Mouse (Mus musculus) heart, embryonic 14.5 days (tissue): Measurements from ENCODE around the gene Tldc2. TPM values are rescaled to one million over a fixed set of nuclear protein-coding genes. Genes with fewer than 3 reads are reported as not detected.

Experiments
- ATAC-seq: fragments of 200-750 bp; cut with Nextera tagmentation; 2 replicates; pipeline ENCODE4 v1.8.0; 2017; ENCODE audit warnings: low read depth, moderate TSS enrichment; ENCODE audit not compliant: insufficient number of reproducible peaks, insufficient read depth, low FRiP score
- H3K27ac ChIP-seq, 2 experiments: fragments of 200-500 bp in 1 of 2; fragments of 300-500 bp in 1 of 2; sonication (generic) in 1 of 2; replicated peaks in 1 of 2; 2 replicates each; pipeline ENCODE4 v1.5.1; 2012 to 2014; ENCODE audit warnings: low read depth in 2 of 2, low read length in 2 of 2, control low read depth in 1 of 2, mild to moderate bottlenecking in 1 of 2, mixed read lengths in 1 of 2; ENCODE audit not compliant: control insufficient read depth in 1 of 2, insufficient read depth in 1 of 2
- H3K27me3 ChIP-seq: fragments of 300-500 bp; sonication (generic); 2 replicates; pipeline ENCODE4 v1.6.1; 2014; ENCODE audit warnings: mild to moderate bottlenecking, low read length, control low read depth; ENCODE audit not compliant: control insufficient read depth, insufficient read depth
- H3K36me3 ChIP-seq: fragments of 300-500 bp; sonication (generic); 2 replicates; pipeline ENCODE4 v1.6.1; 2014; ENCODE audit warnings: mild to moderate bottlenecking, control low read depth, low read length, mixed read lengths; ENCODE audit not compliant: control insufficient read depth, insufficient read depth
- H3K4me1 ChIP-seq, 2 experiments: fragments of 200-500 bp in 1 of 2; fragments of 300-500 bp in 1 of 2; sonication (generic) in 1 of 2; 2 replicates each; pipeline ENCODE4 v1.6.1; 2012 to 2014; ENCODE audit warnings: low read length in 2 of 2, control low read depth in 1 of 2, mixed read lengths in 1 of 2; ENCODE audit not compliant: control insufficient read depth in 2 of 2, insufficient read depth in 2 of 2
- H3K4me2 ChIP-seq: fragments of 300-500 bp; sonication (generic); 2 replicates; pipeline ENCODE4 v1.6.1; 2014; ENCODE audit warnings: mild to moderate bottlenecking, low read length
- H3K4me3 ChIP-seq, 2 experiments: fragments of 200-500 bp in 1 of 2; fragments of 300-500 bp in 1 of 2; sonication (generic) in 1 of 2; 2 replicates each; pipeline ENCODE4 v1.5.1; 2012 to 2014; ENCODE audit warnings: low read length in 2 of 2, mild to moderate bottlenecking in 2 of 2, control low read depth in 1 of 2, low read depth in 1 of 2, moderate library complexity in 1 of 2; ENCODE audit not compliant: control insufficient read depth in 1 of 2, insufficient read depth in 1 of 2
- H3K9ac ChIP-seq: fragments of 300-500 bp; sonication (generic); 2 replicates; pipeline ENCODE4 v1.6.1; 2014; ENCODE audit warnings: mild to moderate bottlenecking, low read length
- H3K9me3 ChIP-seq: fragments of 300-500 bp; sonication (generic); 2 replicates; pipeline ENCODE4 v1.6.1; 2016; ENCODE audit warnings: low read length, control low read depth; ENCODE audit not compliant: control insufficient read depth
- WGBS: fragments of 180-500 bp; shearing (Covaris S2); extraction: QIAGEN DNeasy Blood & Tissue Kit; methylation state at CpG from one replicate; pipeline ENCODE4 v1.1.7; 2014; 5-methylcytosine and 5-hydroxymethylcytosine counted together
- polyA plus RNA-seq: library from polyadenylated mRNA; unstranded; fragments of >200 nt; fragmentation: Nextera tagmentation; extraction: Ambion mirVana; gene quantifications from 2 replicates; pipeline ENCODE4 v1.2.1, GENCODE M21; 2014

Gene Tldc2
- polyA plus RNA-seq, 1 experiment from 2014 or later: not detected

- peak overlapping the region; percentile 80 to 97 for H3K4me3 ChIP-seq
- no peaks in the 10 kb centered on the region for H3K27me3 ChIP-seq
- H3K4me2 ChIP-seq: peak overlapping the region; percentile 79
- peak overlapping the region in 1 of 2 experiments; percentile 67; a peak in 1 of 4 replicates for H3K27ac ChIP-seq
- no peaks in the 10 kb centered on the region for H3K9me3 ChIP-seq
- WGBS: 17% methylated on average over 11 of the region's 11 CpGs
- H3K36me3 ChIP-seq: no peaks in the 10 kb centered on the region
- no peak for ATAC-seq
- H3K4me1 ChIP-seq: peaks cover 2 to 13% of the 10 kb centered on the region in 2 experiments; a peak in 2 of 4 replicates
- H3K9ac ChIP-seq: peak overlapping the region; percentile 77
These were observed 47.1 kb downstream of the Tldc2 start for GRCm38 (mm10) chr2:157133769-157134478.

GRCm38 (mm10) chr2:157134479-157134931 is 47.6 kb downstream of the Tldc2 start:
- Histone ChIP-seq H3K9me3 (no peaks in the 10 kb centered on the region), H3K9ac (peak overlapping the region; percentile 77), H3K27ac (peak overlapping the region; percentile 67 to 76; a peak in 3 of 4 replicates), H3K36me3 (no peaks in the 10 kb centered on the region), H3K27me3 (no peaks in the 10 kb centered on the region), H3K4me3 (peak overlapping the region; percentile 80 to 97), H3K4me2 (peak overlapping the region; percentile 79), H3K4me1 (peaks cover 2 to 13% of the 10 kb centered on the region in 2 experiments; a peak in 2 of 4 replicates)
- WGBS: under 1% methylated on average over 25 of the region's 25 CpGs
- peak; percentile 57; the same call in 1 of the 2 replicates for ATAC-seq

GRCm38 (mm10) chr2:157135014-157135413 is 48.2 kb downstream of the Tldc2 start, which contains the start of gene Samhd1:
Gene Samhd1, minus strand, starts transcription at chr2:157135265.
- Histone ChIP-seq H3K4me1 (peaks cover 2 to 13% of the 10 kb centered on the region in 2 experiments; a peak in 2 of 4 replicates), H3K27ac (peak within 1 kb of the TSS; percentile 67 to 81), H3K27me3 (no peaks in the 10 kb centered on the region), H3K9ac (peak within 1 kb of the TSS; percentile 77), H3K36me3 (no peaks in the 10 kb centered on the region), H3K4me2 (peak within 1 kb of the TSS; percentile 79), H3K4me3 (peak within 1 kb of the TSS; percentile 80 to 97), H3K9me3 (no peaks in the 10 kb centered on the region)
- ATAC-seq: peak; percentile 91
- under 1% methylated on average over 32 of the region's 32 CpGs for WGBS

- peak overlapping the region; percentile 80 to 97; a peak in 3 of 4 replicates for H3K4me3 ChIP-seq
- peak overlapping the region; percentile 79 for H3K4me2 ChIP-seq
- H3K27me3 ChIP-seq: no peaks in the 10 kb centered on the region
- H3K36me3 ChIP-seq: no peaks in the 10 kb centered on the region
- peak overlapping the region; percentile 77 for H3K9ac ChIP-seq
- H3K4me1 ChIP-seq: peaks cover 2 to 13% of the 10 kb centered on the region in 2 experiments; a peak in 2 of 4 replicates
- no peak for ATAC-seq
- peak overlapping the region; percentile 67 to 81; a peak in 3 of 4 replicates for H3K27ac ChIP-seq
- WGBS: 86% methylated on average over 10 of the region's 10 CpGs
- H3K9me3 ChIP-seq: no peaks in the 10 kb centered on the region
These were observed 48.8 kb downstream of the Tldc2 start for GRCm38 (mm10) chr2:157135529-157136120.

- no peak overlapping the region for H3K9ac ChIP-seq
- no peak overlapping the region for H3K27ac ChIP-seq
- no peaks in the 10 kb centered on the region for H3K27me3 ChIP-seq
- 92% methylated on average over 4 of the region's 4 CpGs for WGBS
- H3K4me3 ChIP-seq: no peak overlapping the region
- H3K4me1 ChIP-seq: peaks cover 2 to 13% of the 10 kb centered on the region in 2 experiments; a peak in 2 of 4 replicates
- H3K4me2 ChIP-seq: no peak overlapping the region
- H3K36me3 ChIP-seq: no peaks in the 10 kb centered on the region
- no peaks in the 10 kb centered on the region for H3K9me3 ChIP-seq
- no peak for ATAC-seq
These were observed 49.3 kb downstream of the Tldc2 start for GRCm38 (mm10) chr2:157136176-157136575.

GRCm38 (mm10) chr2:157136646-157137045 is 49.8 kb downstream of the Tldc2 start:
- ATAC-seq: no peak
- H3K4me3 ChIP-seq: no peak overlapping the region
- H3K27me3 ChIP-seq: no peaks in the 10 kb centered on the region
- 83% methylated on average over 2 of the region's 2 CpGs for WGBS
- no peak overlapping the region for H3K4me2 ChIP-seq
- peaks cover 2 to 13% of the 10 kb centered on the region in 2 experiments; a peak in 2 of 4 replicates for H3K4me1 ChIP-seq
- no peaks in the 10 kb centered on the region for H3K36me3 ChIP-seq
- no peak overlapping the region for H3K27ac ChIP-seq
- H3K9ac ChIP-seq: no peak overlapping the region
- H3K9me3 ChIP-seq: no peaks in the 10 kb centered on the region

GRCm38 (mm10) chr2:157137959-157138731 is 51.3 kb downstream of the Tldc2 start:
- WGBS: 85% methylated on average over 9 of the region's 9 CpGs
- Histone ChIP-seq H3K36me3 (no peaks in the 10 kb centered on the region), H3K27me3 (no peaks in the 10 kb centered on the region), H3K4me3 (no peak overlapping the region), H3K4me1 (peaks cover 2 to 13% of the 10 kb centered on the region in 2 experiments; a peak in 2 of 4 replicates), H3K27ac (no peak overlapping the region), H3K9me3 (no peaks in the 10 kb centered on the region), H3K4me2 (no peak overlapping the region), H3K9ac (no peak overlapping the region)
- ATAC-seq: no peak
